Mouse (Mus musculus) right cerebral cortex, postnatal 36 days (tissue): Measurements from ENCODE around the gene Gm28048.

Experiments
- DNase-seq, 2 experiments: peaks; one replicate each; pipeline ENCODE4 v3.0.0; 2022; ENCODE audit warnings: low spot score in 2 of 2, mixed read lengths in 1 of 2

Gm28048 gene

GRCm38 (mm10) chr11:22859633-22860334 lies 122.1 kb downstream of the Gm28048 start:
- peak; percentile 62 to 63 for DNase-seq

DNA sequence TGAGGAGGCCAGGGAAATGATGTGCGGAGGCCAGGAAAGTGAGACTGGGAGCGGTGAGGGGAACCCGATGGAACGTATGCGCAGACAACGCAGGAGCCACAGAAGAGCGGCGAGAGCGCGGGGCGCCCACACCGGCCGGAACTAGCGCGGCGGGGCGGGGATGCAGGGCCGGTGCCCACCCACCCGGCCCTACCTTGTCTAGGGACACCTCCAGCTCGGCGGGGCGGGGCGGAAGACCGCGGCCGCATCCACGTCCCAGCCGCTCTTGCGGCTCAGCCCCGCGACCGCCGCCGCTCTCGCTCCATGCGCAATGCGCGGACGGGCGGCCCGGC lies 122.6 kb downstream of the Gm28048 start:
- peak in 1 of 2 experiments; percentile 15 for DNase-seq

GRCm38 (mm10) chr11:22858441-22859300 lies 123.2 kb downstream of the Gm28048 start:
- no peak for DNase-seq

DNA sequence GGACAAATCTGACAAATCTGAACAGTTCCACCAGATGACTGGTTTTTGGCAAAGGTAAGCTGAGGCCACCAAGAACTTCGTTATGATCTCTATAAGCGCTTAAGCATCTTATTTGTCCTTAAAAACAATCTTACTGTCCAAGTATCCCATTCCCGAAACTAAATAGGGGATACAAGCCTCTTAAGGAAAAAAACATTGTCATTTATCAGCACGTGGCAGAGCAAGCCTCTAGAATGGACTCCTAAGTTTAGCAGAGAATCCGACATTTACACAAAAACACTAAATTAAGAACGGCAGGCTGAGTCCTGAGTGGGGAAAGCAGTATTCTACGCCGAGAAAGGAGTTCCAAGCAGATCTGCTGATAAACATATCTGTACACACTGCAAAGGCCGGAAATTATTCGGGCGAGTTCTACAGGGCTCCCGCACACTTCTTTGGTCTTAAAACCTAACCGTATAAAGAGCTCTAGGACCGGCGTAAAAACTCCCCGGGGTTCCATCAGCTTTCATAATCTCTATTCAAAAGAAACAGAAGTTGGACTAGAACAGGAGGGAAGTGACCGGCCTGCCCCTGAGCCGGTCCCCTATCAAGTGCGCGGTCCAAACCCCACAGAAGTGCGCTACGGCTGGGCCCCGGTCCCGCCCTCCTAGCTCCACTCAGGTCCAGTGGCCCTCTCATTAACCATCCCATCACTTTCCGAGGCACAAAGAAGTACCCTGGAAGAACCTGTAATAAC lies 124.0 kb downstream of the Gm28048 start:
- no peak for DNase-seq

DNA sequence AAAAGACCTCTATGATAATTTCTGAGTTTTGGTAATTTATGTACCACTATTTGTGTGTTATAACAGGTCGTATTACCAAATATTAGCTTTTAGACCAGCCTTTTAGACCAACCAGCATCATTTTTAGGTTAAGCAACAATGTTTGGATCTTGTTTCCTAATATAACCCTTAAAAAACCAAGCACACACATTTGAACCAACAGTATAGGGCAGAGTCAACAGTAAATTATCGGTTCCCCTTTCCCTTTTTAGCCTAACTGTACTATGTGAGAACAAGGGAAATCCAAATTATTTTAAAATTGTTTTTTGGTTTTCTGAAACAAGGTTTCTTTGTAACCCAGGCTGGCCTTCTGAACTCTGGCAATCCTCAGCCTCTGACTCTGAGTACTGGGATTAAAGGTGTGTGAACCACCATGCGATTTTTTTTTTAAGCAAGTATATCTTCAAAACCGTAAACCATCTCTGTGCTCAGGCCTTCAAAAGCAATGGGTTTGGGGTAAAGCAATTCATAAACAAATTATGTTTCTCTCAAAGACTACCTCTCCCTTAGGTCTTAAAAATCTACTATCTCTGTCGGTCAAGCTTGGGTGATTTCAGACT lies 124.7 kb downstream of the Gm28048 start:
- no peak for DNase-seq

DNA sequence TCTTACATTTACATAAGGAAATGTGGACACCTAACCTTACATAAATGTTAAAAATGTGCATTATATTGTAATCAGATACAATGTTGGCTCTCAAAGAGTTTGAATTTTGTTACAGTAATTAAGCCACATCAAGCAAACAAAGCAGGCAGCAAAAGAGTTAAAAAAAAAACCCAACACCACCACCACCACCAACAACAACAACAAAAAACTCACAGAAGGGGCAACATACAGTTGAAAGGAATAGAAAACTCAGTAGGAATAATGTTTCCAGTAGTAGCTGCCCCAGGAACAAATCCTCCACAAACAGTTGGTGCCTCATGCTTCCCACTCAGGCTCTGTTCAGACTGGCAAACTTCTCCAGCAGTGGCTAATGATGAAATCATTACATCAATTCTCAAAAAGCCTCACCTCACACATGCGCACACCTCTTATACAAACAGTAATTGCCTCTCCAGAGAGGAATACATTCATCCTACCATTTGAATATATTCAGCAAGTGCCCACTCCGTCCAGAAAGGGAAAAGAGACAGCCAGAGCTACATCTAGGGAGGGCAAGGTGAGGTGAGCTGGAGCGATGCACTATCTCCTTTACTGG lies 125.4 kb downstream of the Gm28048 start:
- DNase-seq, result no peak

DNA sequence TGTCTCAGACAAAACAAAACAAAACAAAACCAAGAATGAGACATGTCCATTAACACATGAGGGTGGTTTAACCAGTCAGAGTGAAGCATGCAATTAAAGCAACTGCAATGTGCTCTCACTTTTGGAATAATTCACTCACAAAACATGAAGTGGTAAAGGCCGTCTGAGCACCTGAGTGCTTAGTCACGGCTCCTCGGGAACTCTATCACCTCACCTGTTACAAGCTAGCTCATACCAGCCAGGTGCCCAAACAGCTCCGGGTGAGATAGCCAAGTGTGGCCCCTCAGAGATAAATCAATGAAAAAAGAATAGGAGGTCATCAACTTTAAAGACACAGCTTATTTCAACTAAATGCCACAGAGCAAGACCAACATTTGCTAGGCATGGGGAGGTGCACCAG lies 127.3 kb downstream of the Gm28048 start:
- no peak for DNase-seq

GRCm38 (mm10) chr11:22853477-22854157 lies 128.3 kb downstream of the Gm28048 start:
- no peak for DNase-seq

GRCm38 (mm10) chr11:22852510-22852909 lies 129.4 kb downstream of the Gm28048 start:
- DNase-seq, result no peak

DNA sequence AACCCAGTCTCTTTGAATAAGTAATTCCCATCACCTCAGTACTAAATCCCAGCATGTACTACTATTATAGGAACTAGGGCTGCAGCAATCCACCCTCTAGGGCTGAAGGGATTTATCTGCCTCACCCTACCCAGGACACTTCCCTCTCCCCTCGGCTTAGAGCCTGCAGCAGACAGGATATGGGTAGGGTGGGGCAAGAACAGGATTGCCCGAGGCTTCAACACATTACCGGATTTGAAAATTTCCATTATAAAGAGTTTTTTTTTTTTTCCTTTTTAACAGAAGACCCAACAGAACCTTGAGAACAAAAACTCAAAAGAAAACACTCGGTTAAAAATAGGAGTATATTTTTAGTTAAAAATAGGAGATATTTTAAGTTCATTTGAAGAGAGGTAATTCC lies 130.5 kb downstream of the Gm28048 start:
- DNase-seq, result no peak

GRCm38 (mm10) chr11:22850077-22850476 lies 131.8 kb downstream of the Gm28048 start:
- no peak for DNase-seq

DNA sequence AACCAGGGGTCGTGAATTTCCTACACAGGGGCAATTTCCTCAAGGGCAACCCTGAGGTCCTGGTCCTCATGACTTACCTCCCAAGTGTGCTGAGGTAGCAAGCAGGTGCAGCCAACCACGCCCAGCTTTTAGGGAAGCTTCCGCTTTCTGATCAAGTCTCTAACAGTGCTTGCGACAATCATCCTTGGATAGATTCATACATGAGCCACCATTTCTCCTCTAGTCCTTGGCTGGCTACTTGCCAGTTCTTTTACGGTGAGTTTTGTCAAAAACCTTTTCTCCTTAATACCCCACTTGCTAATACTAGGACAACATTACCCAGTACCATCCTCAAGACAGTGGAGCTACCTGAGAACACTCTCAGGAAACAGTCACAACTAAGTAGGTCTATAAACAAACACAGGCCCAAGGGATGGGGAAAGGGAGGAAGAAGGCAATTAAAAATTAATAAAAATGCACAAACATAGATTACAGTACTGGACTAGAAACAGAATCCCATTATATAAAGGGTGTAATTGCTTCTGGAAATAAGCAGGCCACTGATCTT lies 133.2 kb downstream of the Gm28048 start:
- no peak for DNase-seq

- DNase-seq, result no peak
Observed at GRCm38 (mm10) chr11:22847732-22848648, 133.9 kb downstream of the Gm28048 start.

GRCm38 (mm10) chr11:22846960-22847731 lies 134.7 kb downstream of the Gm28048 start:
- no peak for DNase-seq

DNA sequence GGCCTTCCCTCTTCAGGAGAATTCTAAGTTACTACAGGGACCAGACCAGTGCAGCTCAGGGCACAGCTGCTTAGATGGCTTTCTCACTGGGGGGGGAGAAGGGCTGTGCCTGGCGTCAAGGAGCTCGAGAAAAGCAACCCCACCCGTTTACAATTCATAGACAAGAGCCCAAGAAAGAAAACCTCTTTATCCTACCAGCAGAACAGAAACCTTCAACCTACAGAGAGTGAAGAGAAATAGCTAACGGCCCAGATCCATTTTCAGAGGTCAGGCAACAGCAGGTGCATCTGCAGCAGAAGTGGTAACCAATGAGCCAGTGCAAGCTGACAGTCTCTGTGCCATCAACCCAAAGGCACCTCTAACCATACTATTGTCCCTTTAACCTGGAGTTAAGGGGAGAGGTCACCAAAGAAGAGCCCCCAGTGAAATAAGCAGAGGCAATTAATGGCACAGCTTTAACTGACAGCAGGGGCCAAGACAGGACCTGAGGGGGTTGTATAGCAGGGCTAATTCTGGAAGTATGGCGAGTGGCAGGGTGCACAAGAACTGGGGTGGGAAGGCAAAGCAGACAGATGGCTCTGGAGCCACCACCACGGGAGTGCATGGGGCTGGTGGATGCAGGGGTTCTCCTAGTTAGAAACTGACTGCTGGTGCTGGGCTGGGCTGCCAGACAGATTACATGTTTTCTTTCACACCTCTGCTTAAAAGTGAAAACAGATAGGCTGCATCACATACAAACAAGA lies 135.6 kb downstream of the Gm28048 start:
- no peak for DNase-seq

DNA sequence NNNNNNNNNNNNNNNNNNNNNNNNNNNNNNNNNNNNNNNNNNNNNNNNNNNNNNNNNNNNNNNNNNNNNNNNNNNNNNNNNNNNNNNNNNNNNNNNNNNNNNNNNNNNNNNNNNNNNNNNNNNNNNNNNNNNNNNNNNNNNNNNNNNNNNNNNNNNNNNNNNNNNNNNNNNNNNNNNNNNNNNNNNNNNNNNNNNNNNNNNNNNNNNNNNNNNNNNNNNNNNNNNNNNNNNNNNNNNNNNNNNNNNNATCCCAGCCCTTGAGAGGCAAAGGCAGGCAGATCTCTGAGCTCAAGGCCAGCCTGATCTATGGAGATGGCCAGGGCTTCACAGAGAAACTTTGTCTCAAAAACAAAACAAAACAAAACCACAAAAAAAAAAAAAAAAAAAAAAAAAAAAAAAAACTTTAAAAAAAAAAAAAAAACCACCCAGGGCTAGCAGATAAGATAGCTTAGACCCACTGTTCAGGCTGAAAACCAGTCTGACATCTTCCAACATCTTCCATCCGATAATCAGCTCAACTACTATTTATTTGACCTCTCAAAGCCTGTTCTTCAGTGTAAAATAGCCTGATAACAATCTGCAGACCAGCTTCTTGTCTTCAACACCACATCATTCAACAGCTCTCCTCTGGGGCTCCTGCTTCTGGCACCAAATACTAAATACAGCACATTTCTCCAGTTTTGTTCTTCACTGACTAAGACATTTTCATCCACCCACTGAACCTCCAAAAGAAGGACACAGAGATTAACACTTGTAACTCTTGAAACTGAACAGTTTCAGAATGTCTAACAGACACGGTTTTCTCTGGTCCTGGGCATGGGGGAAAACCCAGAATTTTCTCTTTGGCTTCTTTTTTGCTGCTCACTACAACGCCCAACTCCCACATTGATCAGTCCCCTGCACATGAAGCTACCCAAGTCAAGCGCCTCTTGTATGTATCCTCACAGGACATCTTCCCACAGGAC lies 136.9 kb downstream of the Gm28048 start:
- DNase-seq, result peak in 1 of 2 experiments; percentile 37

DNA sequence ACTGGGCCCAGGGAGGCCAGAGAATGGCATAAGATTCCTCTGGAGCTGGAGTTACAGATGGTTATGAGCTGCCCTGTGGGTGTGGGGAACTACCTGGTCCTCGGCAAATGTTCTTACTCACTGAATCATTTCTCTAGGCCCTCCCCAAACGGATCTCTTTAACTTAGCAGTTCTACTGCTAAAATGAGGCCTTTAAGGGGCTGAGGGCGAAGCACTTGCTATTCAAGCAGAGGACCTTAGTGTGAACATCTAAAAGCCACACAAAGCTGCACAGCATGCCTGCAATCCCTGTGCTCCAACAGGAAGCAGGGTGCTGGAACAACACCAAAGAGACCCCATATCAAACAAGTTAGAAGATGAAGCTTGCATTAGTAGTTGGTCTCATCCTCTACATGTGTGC lies 142.4 kb downstream of the Gm28048 start:
- no peak for DNase-seq
